Mouse (Mus musculus) thymus, postnatal 4 days (tissue): ENCODE data around the gene Rassf8.

Experiments used
- DNase-seq: peaks from one replicate; pipeline ENCODE4 v3.0.0; 2021

The Rassf8 gene

GRCm38 (mm10) chr6:145826305-145826704, 79.8 kb downstream of the Rassf8 start:
- DNase-seq: no peak

GRCm38 (mm10) chr6:145829062-145829835, 82.7 kb downstream of the Rassf8 start:
- no peak for DNase-seq

- DNase-seq: peak; percentile 80
Measured at GRCm38 (mm10) chr6:145830117-145830516, 83.6 kb downstream of the Rassf8 start.

- no peak for DNase-seq
Measured at GRCm38 (mm10) chr6:145830617-145831016, 84.1 kb downstream of the Rassf8 start.

- no peak for DNase-seq
Measured at GRCm38 (mm10) chr6:145832927-145833326, 86.4 kb downstream of the Rassf8 start.

- DNase-seq: peak; percentile 25
Measured at GRCm38 (mm10) chr6:145835359-145835758, 88.8 kb downstream of the Rassf8 start.

- DNase-seq: no peak
Measured at GRCm38 (mm10) chr6:145845611-145846010, 99.1 kb downstream of the Rassf8 start.

- no peak for DNase-seq
Measured at GRCm38 (mm10) chr6:145846076-145846475, 99.5 kb downstream of the Rassf8 start.

GRCm38 (mm10) chr6:145846948-145847347, 100.4 kb downstream of the Rassf8 start:
- DNase-seq: no peak

GRCm38 (mm10) chr6:145847661-145848060, 101.1 kb downstream of the Rassf8 start:
- no peak for DNase-seq

GRCm38 (mm10) chr6:145850789-145851188, 104.2 kb downstream of the Rassf8 start:
- DNase-seq: no peak

GRCm38 (mm10) chr6:145851956-145852355, 105.4 kb downstream of the Rassf8 start:
- DNase-seq: no peak

- DNase-seq: no peak
Measured at GRCm38 (mm10) chr6:145852708-145853107, 106.2 kb downstream of the Rassf8 start.

- DNase-seq: no peak
Measured at GRCm38 (mm10) chr6:145853356-145854079, 107.0 kb downstream of the Rassf8 start.

- DNase-seq: no peak
Measured at GRCm38 (mm10) chr6:145854756-145855155, 108.2 kb downstream of the Rassf8 start.

- DNase-seq: peak; percentile 96
Measured at GRCm38 (mm10) chr6:145855720-145856551, 109.4 kb downstream of the Rassf8 start.

GRCm38 (mm10) chr6:145857428-145857827, 110.9 kb downstream of the Rassf8 start:
- no peak for DNase-seq

- no peak for DNase-seq
Measured at GRCm38 (mm10) chr6:145858414-145858813, 111.9 kb downstream of the Rassf8 start.

GRCm38 (mm10) chr6:145860350-145860749, 113.8 kb downstream of the Rassf8 start:
- peak; percentile 38 for DNase-seq

GRCm38 (mm10) chr6:145861462-145862227, 115.1 kb downstream of the Rassf8 start:
- no peak for DNase-seq

GRCm38 (mm10) chr6:145862321-145862720, 115.8 kb downstream of the Rassf8 start:
- no peak for DNase-seq

- peak; percentile 44 for DNase-seq
Measured at GRCm38 (mm10) chr6:145862739-145863064, 116.2 kb downstream of the Rassf8 start.
